Mouse (Mus musculus) C2C12 (cell line): ENCODE measurements around the gene Elmo3. TPM values are rescaled to one million over a fixed set of nuclear protein-coding genes. Genes with fewer than 3 reads are reported as not detected.

Experiments used
- H3K27me3 ChIP-seq: one replicate; pipeline ENCODE4 v1.6.1; 2011; ENCODE audit not compliant: control insufficient read depth, insufficient read depth, insufficient read length
- H3K36me3 ChIP-seq: one replicate; pipeline ENCODE4 v1.6.1; 2011; ENCODE audit not compliant: control insufficient read depth, insufficient read depth
- H3K4me3 ChIP-seq: one replicate; pipeline ENCODE4 v1.5.1; 2011; ENCODE audit warnings: mild to moderate bottlenecking, control low read depth; ENCODE audit not compliant: poor library complexity, insufficient read depth, severe bottlenecking
- H3K79me2 ChIP-seq: one replicate; pipeline ENCODE4 v1.6.1; 2011; ENCODE audit not compliant: control insufficient read depth, insufficient read depth
- H3K79me3 ChIP-seq: one replicate; pipeline ENCODE4 v1.6.1; 2011; ENCODE audit warnings: low read depth, control low read depth
- H3ac ChIP-seq: one replicate; pipeline ENCODE3; 2011; ENCODE audit warnings: low read depth; ENCODE audit not compliant: control insufficient read depth, insufficient read length
- CEBPB ChIP-seq: IDR thresholded peaks from one replicate; pipeline ENCODE4 v1.6.1; 2011; ENCODE audit warnings: low read depth, mild to moderate bottlenecking, control low read depth, moderate library complexity
- CTCF ChIP-seq: IDR thresholded peaks from one replicate; pipeline ENCODE4 v1.5.1; 2011; ENCODE audit not compliant: control insufficient read depth, insufficient read depth, insufficient read length
- FOSL1 ChIP-seq: IDR thresholded peaks from one replicate; pipeline ENCODE4 v1.8.0; 2011; ENCODE audit warnings: mild to moderate bottlenecking, low read length; ENCODE audit not compliant: poor library complexity, insufficient read depth, severe bottlenecking
- MAX ChIP-seq: IDR thresholded peaks from one replicate; pipeline ENCODE4 v1.6.1; 2011; ENCODE audit warnings: mild to moderate bottlenecking, control low read depth
- MYOD1 ChIP-seq: IDR thresholded peaks from one replicate; pipeline ENCODE4 v1.6.1; 2011; ENCODE audit warnings: low read depth; ENCODE audit not compliant: control insufficient read depth, insufficient read length
- MYOG ChIP-seq: IDR thresholded peaks from one replicate; pipeline ENCODE4 v1.6.1; 2011; ENCODE audit not compliant: control insufficient read depth, insufficient read length; ENCODE audit errors: extremely low read depth
- USF1 ChIP-seq: IDR thresholded peaks from one replicate; pipeline ENCODE4 v1.6.1; 2011; ENCODE audit warnings: low read depth, mild to moderate bottlenecking, control low read depth, moderate library complexity
- polyA plus RNA-seq: library from polyadenylated mRNA; unstranded; fragments of >200 nt; fragmentation: generic; extraction: Trizol; gene quantifications from one replicate; pipeline ENCODE4 v1.2.1, GENCODE M21; 2012; ENCODE audit warnings: missing spikeins

Gene Elmo3
- polyA plus RNA-seq, 1 experiment: 0.50 TPM

GRCm38 (mm10) chr8:105323183-105323582, 17.8 kb downstream of the Elmo3 start:
- peaks cover 34% of the 10 kb centered on the region for H3K79me2 ChIP-seq
- peaks cover 20% of the 10 kb centered on the region for H3K79me3 ChIP-seq
- H3ac ChIP-seq: no peak overlapping the region
- no peak overlapping the region for H3K4me3 ChIP-seq
- TF ChIP-seq FOSL1: no peak
- no peak for TF ChIP-seq MYOD1
- TF ChIP-seq CTCF: no peak
- TF ChIP-seq MYOG: no peak
- TF ChIP-seq USF1: no peak
- no peak for TF ChIP-seq CEBPB
- TF ChIP-seq MAX: no peak
- H3K36me3 ChIP-seq: peaks cover 38% of the 10 kb centered on the region
- no peaks in the 10 kb centered on the region for H3K27me3 ChIP-seq

DNA sequence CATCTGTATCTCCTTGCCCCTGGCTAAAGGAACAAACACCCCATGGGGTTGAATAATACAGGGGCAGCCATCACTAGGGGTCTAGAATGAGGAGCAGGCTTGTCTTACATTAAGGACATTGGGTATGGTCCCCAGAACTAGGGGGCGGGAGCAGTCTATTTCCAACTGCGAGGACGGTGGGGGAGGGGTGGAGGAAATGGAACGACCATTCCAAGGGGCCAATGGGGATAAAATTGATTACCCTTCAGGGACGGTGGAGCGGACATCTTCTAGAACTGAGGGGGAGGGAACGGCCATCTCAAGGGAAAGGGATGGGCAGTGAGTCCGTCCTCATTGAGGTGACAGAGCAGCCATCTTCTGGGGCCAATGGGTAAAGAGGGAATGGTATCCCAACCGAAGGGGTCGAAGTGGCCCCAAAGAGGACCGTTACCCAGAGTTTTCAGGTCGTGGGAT, 20.3 kb downstream of the Elmo3 start:
- no peaks in the 10 kb centered on the region for H3K27me3 ChIP-seq
- H3K36me3 ChIP-seq: peaks cover 58% of the 10 kb centered on the region
- H3K79me3 ChIP-seq: peaks cover 20% of the 10 kb centered on the region
- H3K4me3 ChIP-seq: peak overlapping the region; percentile 98
- peaks cover 46% of the 10 kb centered on the region for H3K79me2 ChIP-seq
- TF ChIP-seq MYOG (no peak), MYOD1 (no peak), CEBPB (no peak), USF1 (no peak), FOSL1 (no peak), MAX (no peak), CTCF (no peak)
- peak overlapping the region; percentile 71 for H3ac ChIP-seq

DNA sequence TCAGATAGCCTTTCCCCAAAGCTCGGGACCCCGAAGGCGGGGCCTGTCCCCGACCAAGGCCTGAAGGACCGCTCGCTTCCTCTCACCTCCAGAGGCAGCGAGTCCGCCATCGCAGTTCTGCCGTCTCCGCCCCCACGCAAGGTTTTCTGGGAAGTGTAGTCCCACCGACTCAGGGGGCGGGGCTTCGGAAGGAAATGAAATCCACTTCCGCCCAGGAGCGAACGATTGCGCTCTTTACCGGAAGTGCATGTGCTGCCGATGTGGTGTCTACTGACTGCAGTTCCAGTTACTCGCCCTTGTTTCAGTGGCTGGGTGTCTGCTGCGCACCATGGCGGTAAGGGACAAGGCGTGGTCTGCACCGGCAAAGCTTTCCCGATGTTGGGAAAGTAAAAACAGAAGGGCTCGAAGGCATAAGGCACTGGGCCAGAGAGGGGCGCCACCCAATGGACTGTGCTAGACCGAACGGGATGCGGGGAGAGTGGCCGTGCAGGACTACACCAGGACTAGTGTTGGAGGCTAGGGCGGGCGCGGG, 20.8 kb downstream of the Elmo3 start, which contains the start of the genes Lrrc29 and Tmem208:
Gene Lrrc29, minus strand, starts transcription at position 138 of the 532 bp plus-strand sequence.
Gene Tmem208, plus strand, starts transcription at position 214 of the 532 bp plus-strand sequence.
- TF ChIP-seq CEBPB: peak; percentile 24
- peak; percentile 61 for TF ChIP-seq CTCF
- TF ChIP-seq MYOG: no peak
- TF ChIP-seq USF1: no peak
- peak; percentile 92 for TF ChIP-seq MAX
- no peak for TF ChIP-seq MYOD1
- peak within 1 kb of the TSS; percentile 98 for H3K4me3 ChIP-seq
- peaks cover 20% of the 10 kb centered on the region for H3K79me3 ChIP-seq
- H3ac ChIP-seq: peak within 1 kb of the TSS; percentile 71
- H3K79me2 ChIP-seq: peaks cover 46% of the 10 kb centered on the region
- no peaks in the 10 kb centered on the region for H3K27me3 ChIP-seq
- H3K36me3 ChIP-seq: peaks cover 63% of the 10 kb centered on the region

DNA sequence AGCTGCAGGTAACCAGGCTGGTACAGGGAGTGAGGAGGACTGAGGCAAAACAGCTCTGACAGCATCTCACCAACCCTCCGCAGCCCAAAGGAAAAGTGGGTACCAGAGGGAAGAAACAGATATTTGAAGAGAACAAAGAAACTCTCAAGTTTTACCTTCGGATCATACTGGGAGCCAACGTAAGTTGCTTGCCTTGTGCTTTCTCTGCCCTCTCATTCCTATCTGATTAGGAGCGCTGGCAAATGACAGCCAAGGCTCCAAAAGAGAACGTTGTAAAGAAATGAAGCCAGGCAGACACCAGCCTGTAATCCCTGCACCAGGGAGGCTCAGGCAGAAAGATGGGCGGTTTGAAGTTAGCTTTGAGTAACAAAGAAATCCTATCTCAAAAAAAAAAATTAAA, 21.6 kb downstream of the Elmo3 start:
- H3K4me3 ChIP-seq: peak overlapping the region; percentile 98
- peaks cover 63% of the 10 kb centered on the region for H3K36me3 ChIP-seq
- TF ChIP-seq MYOD1: no peak
- no peak for TF ChIP-seq FOSL1
- no peak for TF ChIP-seq CTCF
- no peak for TF ChIP-seq MAX
- TF ChIP-seq MYOG: no peak
- no peak for TF ChIP-seq CEBPB
- no peak for TF ChIP-seq USF1
- peaks cover 46% of the 10 kb centered on the region for H3K79me2 ChIP-seq
- H3K27me3 ChIP-seq: no peaks in the 10 kb centered on the region
- peak overlapping the region; percentile 70 for H3ac ChIP-seq
- peaks cover 20% of the 10 kb centered on the region for H3K79me3 ChIP-seq

DNA sequence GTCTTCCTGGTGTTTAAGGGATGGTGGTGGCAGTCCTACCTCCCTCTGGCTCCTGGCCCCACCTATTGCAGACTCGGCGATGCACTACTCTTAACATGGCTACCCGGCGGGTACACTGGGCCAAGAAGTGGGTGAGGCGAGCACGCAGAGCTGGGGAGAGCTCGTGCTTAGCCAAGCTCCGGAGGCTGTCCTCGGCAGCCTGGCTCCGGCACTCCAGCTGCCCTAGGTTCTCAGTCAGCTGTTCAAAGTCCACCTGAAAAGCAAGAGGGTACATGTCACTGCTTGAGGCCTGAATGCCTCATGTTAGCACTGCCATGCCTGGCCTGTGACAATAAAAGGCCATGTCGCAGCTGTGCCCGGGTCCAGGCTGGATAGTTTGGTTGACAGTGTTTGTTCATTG, 24.9 kb downstream of the Elmo3 start:
- H3K36me3 ChIP-seq: peaks cover 75% of the 10 kb centered on the region
- H3K4me3 ChIP-seq: no peak overlapping the region
- H3K27me3 ChIP-seq: no peaks in the 10 kb centered on the region
- peaks cover 38% of the 10 kb centered on the region for H3K79me2 ChIP-seq
- no peak for TF ChIP-seq MAX
- no peak for TF ChIP-seq CEBPB
- no peak overlapping the region for H3ac ChIP-seq
- H3K79me3 ChIP-seq: peaks cover 18% of the 10 kb centered on the region

DNA sequence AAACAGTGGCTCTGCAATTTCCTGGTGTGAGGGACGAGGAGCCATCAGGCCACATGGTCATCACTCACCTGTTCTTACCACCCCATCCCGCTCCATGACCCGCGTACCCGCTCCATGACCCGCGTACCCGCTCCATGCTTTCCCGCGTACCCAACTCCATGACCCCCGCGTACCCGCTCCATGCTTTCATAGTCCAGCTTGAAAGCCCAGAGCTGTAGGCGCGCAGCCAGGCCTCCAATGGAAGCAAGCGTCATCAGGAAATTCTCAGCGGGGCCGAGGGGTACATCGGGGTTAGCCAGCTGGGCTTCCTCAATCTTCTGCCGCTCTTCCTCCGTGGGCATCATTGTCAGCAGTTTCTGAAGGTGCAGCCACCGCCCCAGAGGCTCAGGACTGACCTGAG, 26.1 kb downstream of the Elmo3 start:
- peaks cover 29% of the 10 kb centered on the region for H3K79me2 ChIP-seq
- H3ac ChIP-seq: no peak overlapping the region
- peaks cover 87% of the 10 kb centered on the region for H3K36me3 ChIP-seq
- no peak for TF ChIP-seq USF1
- TF ChIP-seq FOSL1: no peak
- no peak for TF ChIP-seq MYOD1
- TF ChIP-seq CEBPB: no peak
- no peak for TF ChIP-seq CTCF
- TF ChIP-seq MAX: no peak
- TF ChIP-seq MYOG: no peak
- peaks cover 15% of the 10 kb centered on the region for H3K79me3 ChIP-seq
- H3K4me3 ChIP-seq: no peak overlapping the region
- no peaks in the 10 kb centered on the region for H3K27me3 ChIP-seq
